Mouse (Mus musculus): Measurements from ENCODE around the gene H2al1f. TPM values are rescaled to one million over a fixed set of nuclear protein-coding genes. Genes with fewer than 3 reads are reported as not detected.

Gene H2al1f
- polyA plus RNA-seq, 1 experiment from 2014 or later, result not detected

DNA sequence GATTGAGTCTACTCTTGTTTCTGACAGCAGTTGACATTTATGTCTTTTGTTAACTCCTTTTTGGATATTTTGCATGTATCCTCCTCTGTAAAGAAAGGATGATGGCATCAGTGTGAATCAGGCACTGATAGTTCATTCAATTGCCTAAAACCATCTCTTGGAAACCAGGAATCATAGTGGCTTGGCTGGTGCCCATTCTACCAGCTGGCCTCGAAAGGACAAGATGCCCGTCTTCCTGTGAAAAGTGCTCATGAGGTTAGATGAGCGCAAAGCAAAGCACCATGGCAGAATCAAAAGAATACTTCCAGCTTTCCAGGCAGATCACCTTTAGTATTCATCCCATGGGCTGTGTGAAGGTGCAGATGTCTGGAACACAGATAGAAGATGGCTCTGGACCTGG lies 31.8 kb downstream of the H2al1f start:
- 71% methylated on average over 3 of the region's 3 CpGs for WGBS (ENCODE audit: insufficient replicate concordance)
- Histone ChIP-seq H3K27me3 (ENCODE audit: control insufficient read depth, insufficient read depth, low read depth, low read length) (no peaks in the 10 kb centered on the region), H3K9me3 (replicated peaks; ENCODE audit: control insufficient read depth, low read length) (no peaks in the 10 kb centered on the region), H3K4me2 (ENCODE audit: low read depth, low read length) (no peak overlapping the region), H3K36me3 (ENCODE audit: control insufficient read depth, insufficient read depth) (no peaks in the 10 kb centered on the region), H3K4me3 (ENCODE audit: low read depth, low read length) (no peak overlapping the region), H3K27ac (ENCODE audit: low read length) (no peak overlapping the region), H3K4me1 (ENCODE audit: control insufficient read depth, low read depth, low read length) (no peaks in the 10 kb centered on the region), H3K9ac (ENCODE audit: low read depth, low read length) (no peak overlapping the region)
- ATAC-seq (ENCODE audit: low read depth), result no peak

DNA sequence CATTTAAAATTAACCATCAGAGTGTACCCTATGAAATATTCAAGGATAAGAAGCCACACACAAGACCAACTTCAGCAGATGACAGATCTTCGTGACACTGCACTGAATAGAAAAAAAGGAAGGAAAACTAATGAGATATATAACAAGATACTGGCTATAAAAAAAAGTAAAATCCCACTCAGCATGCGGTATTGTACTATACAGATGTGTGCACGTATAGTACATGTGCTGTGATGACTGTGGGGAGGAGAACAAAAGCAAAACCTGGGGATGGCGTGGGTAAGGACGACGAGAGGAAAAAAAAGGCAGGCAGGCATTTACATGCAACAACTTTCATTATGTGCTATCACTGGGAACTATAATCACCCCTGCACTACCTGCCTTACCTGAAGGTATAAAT lies 45.9 kb downstream of the H2al1f start:
- no peak overlapping the region for H3K4me3 ChIP-seq (ENCODE audit: low read depth, low read length)
- H3K4me2 ChIP-seq (ENCODE audit: low read depth, low read length), result no peak overlapping the region
- 38% methylated on average over 6 of the region's 6 CpGs for WGBS (ENCODE audit: insufficient replicate concordance)
- no peak for ATAC-seq (ENCODE audit: low read depth)
- H3K27ac ChIP-seq (ENCODE audit: low read length), result no peak overlapping the region
- H3K4me1 ChIP-seq (ENCODE audit: control insufficient read depth, low read depth, low read length), result no peaks in the 10 kb centered on the region
- H3K36me3 ChIP-seq (ENCODE audit: control insufficient read depth, insufficient read depth), result no peaks in the 10 kb centered on the region
- H3K9me3 ChIP-seq (replicated peaks; ENCODE audit: control insufficient read depth, low read length), result no peaks in the 10 kb centered on the region
- no peak overlapping the region for H3K9ac ChIP-seq (ENCODE audit: low read depth, low read length)
- no peaks in the 10 kb centered on the region for H3K27me3 ChIP-seq (ENCODE audit: control insufficient read depth, insufficient read depth, low read depth, low read length)

DNA sequence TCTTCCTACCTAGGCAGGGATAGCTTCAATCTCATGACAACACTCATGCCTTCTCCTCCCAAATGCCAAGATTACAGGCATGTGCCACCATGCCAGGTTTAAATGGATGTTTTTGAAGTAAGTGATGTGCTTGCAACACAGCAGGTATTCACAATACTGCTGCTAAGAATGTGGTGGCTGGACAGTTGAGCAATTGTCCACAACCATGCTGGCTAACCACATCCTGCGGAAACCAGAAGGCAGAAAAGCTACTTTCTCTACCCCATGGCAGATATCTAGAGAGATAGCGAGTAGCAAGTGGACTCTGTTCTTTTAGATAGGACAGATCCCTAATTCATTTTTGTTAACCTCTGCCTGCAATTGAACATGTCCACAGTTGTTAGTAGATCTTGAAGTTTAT lies 46.3 kb downstream of the H2al1f start:
- no peaks in the 10 kb centered on the region for H3K27me3 ChIP-seq (ENCODE audit: control insufficient read depth, insufficient read depth, low read depth, low read length)
- no peaks in the 10 kb centered on the region for H3K4me1 ChIP-seq (ENCODE audit: control insufficient read depth, low read depth, low read length)
- ATAC-seq (ENCODE audit: low read depth), result no peak
- H3K4me3 ChIP-seq (ENCODE audit: low read depth, low read length), result no peak overlapping the region
- H3K36me3 ChIP-seq (ENCODE audit: control insufficient read depth, insufficient read depth), result no peaks in the 10 kb centered on the region
- no peak overlapping the region for H3K9ac ChIP-seq (ENCODE audit: low read depth, low read length)
- H3K9me3 ChIP-seq (replicated peaks; ENCODE audit: control insufficient read depth, low read length), result no peaks in the 10 kb centered on the region
- no peak overlapping the region for H3K27ac ChIP-seq (ENCODE audit: low read length)
- no peak overlapping the region for H3K4me2 ChIP-seq (ENCODE audit: low read depth, low read length)
- WGBS (ENCODE audit: insufficient replicate concordance), result 24% methylated on average over 2 of the region's 2 CpGs

DNA sequence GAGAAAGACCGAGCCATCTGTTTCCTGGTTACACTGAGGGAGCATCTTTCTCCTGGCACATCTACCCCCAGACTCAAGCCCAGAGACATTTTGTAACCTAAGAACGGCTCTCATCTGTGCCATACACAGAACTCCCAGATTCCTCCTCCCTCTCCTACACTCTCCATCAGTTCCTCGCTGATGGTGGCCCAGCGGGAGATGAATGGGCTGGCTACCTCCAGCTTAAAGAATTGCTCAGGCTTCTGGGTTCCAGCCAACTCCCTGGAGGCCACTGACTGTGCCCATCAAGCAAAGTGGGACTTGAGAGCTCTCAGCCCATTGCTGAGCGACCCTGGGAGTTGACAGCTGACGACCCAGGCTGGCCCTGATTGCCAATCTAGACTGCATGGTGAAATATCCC lies 48.9 kb downstream of the H2al1f start:
- H3K36me3 ChIP-seq (ENCODE audit: control insufficient read depth, insufficient read depth), result no peaks in the 10 kb centered on the region
- no peaks in the 10 kb centered on the region for H3K9me3 ChIP-seq (replicated peaks; ENCODE audit: control insufficient read depth, low read length)
- H3K27me3 ChIP-seq (ENCODE audit: control insufficient read depth, insufficient read depth, low read depth, low read length), result no peaks in the 10 kb centered on the region
- H3K4me1 ChIP-seq (ENCODE audit: control insufficient read depth, low read depth, low read length), result no peaks in the 10 kb centered on the region
- H3K27ac ChIP-seq (ENCODE audit: low read length), result no peak overlapping the region
- no peak overlapping the region for H3K4me2 ChIP-seq (ENCODE audit: low read depth, low read length)
- no peak overlapping the region for H3K9ac ChIP-seq (ENCODE audit: low read depth, low read length)
- H3K4me3 ChIP-seq (ENCODE audit: low read depth, low read length), result no peak overlapping the region
- 51% methylated on average over 6 of the region's 6 CpGs for WGBS (ENCODE audit: insufficient replicate concordance)
- ATAC-seq (ENCODE audit: low read depth), result no peak

Other genes with a start within 250 kb of the H2al1f start
- not detected in 2 replicates for gene H2al1a, start 15.9 kb upstream of the H2al1f start, polyA plus RNA-seq (2015; fragmentation: Nextera tagmentation; extraction: Ambion mirVana)
- gene H2al1b, start 12.7 kb upstream of the H2al1f start, polyA plus RNA-seq (2015; fragmentation: Nextera tagmentation; extraction: Ambion mirVana), result not detected in 2 replicates
- gene H2al1c, start 9.5 kb upstream of the H2al1f start, polyA plus RNA-seq (2015; fragmentation: Nextera tagmentation; extraction: Ambion mirVana), result not detected in 2 replicates
- gene H2al1d, start 6.3 kb upstream of the H2al1f start, polyA plus RNA-seq (2015; fragmentation: Nextera tagmentation; extraction: Ambion mirVana), result not detected in 2 replicates
- not detected in 2 replicates for gene H2al1e, start 3.2 kb upstream of the H2al1f start, polyA plus RNA-seq (2015; fragmentation: Nextera tagmentation; extraction: Ambion mirVana)
- gene H2al1g, start 3.1 kb downstream of the H2al1f start, polyA plus RNA-seq (2015; fragmentation: Nextera tagmentation; extraction: Ambion mirVana), result not detected in 2 replicates
- gene H2al1h, start 6.3 kb downstream of the H2al1f start, polyA plus RNA-seq (2015; fragmentation: Nextera tagmentation; extraction: Ambion mirVana), result not detected in 2 replicates
- not detected in 2 replicates for gene H2al1i, start 9.5 kb downstream of the H2al1f start, polyA plus RNA-seq (2015; fragmentation: Nextera tagmentation; extraction: Ambion mirVana)
- gene H2al1j, start 12.7 kb downstream of the H2al1f start, polyA plus RNA-seq (2015; fragmentation: Nextera tagmentation; extraction: Ambion mirVana), result not detected in 2 replicates

Data from liver, embryonic 16.5 days (tissue).